In the genomic region with DNA sequence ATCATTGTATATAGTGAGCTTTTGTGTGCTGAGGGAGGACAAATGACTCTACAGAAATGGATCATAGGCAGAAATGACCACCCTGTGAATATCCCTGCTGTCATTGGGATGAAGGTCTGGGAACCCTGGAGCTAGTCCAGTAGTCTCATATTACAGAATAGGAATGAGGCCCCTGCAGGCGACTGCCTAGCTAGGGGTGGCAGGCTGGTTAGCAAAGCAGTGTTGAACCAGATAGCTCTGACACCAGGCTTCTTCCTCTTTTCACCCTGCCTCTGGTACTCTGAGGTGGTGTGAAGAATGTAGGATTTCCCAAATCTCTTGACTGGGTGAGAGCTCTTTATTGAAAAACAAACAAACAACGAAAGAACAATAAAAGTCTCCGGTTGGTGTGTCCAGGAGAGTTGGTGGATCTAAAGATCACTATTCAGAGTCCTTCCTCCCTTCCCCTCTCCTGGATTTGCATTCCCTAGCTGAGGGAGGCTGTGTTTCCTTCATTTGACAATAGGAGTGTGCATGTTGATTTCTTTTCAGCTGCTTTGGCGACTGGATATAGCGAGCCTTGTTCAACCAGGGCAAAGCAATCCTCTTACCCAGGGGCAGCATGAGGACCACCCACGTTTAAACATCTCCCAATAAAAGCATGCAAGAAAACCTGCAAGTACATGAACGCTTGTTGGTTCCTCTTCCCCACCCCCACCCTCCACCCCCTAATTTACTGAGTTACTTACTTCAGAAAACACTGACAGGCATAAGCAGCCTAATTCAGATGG, we compare ENCODE assay signal across 10 mouse cellular contexts. TPM values are rescaled to one million over a fixed set of nuclear protein-coding genes. Genes with fewer than 3 reads are reported as not detected.
DNase-seq lines count a peak whose midpoint lies in the region; ATAC-seq and TF ChIP-seq lines count a peak whose summit lies in the region.
"Had no signal": no experiment of that assay in that cellular context is flagged by ENCODE, and none has a peak within 500 bp of the region (broad histone marks: within the 10 kb centered on the region; RNA-seq: fewer than 3 reads in every experiment).

No protein-coding gene starts in this region.

- H3K36me3 ChIP-seq in lung, embryonic 16.5 days (ENCODE audit: control insufficient read depth, insufficient read depth, low read length): no peaks in the 10 kb centered on the region
- no peaks in the 10 kb centered on the region for H3K36me3 ChIP-seq in forebrain, embryonic 14.5 days (ENCODE audit: control insufficient read depth, insufficient read depth, low read length)
- no peaks in the 10 kb centered on the region for H3K36me3 ChIP-seq in limb, embryonic 15.5 days

- peak; percentile 69 for ATAC-seq in lung, embryonic 16.5 days (ENCODE audit: low read depth)
- no peak for ATAC-seq in forebrain, embryonic 14.5 days
- peak; percentile 52; the same call in 1 of the 2 replicates for ATAC-seq in limb, embryonic 15.5 days (ENCODE audit: insufficient number of reproducible peaks, low FRiP score, low TSS enrichment, low read depth)

- no peak for DNase-seq in gastrocnemius, adult 2 months
- no peak for DNase-seq in gastrocnemius, adult 18-20 months (ENCODE audit: low spot score)
- DNase-seq in lung, adult 18-20 months: no peak
- DNase-seq in forebrain, embryonic 14.5 days (ENCODE audit: low spot score): peak; percentile 28
- no peak for DNase-seq in gastrocnemius, postnatal 14 days
- no peak for DNase-seq in right cerebral cortex, postnatal 14 days

- no peak overlapping the region for H3K4me3 ChIP-seq in gastrocnemius, adult 2 months
- no peak overlapping the region for H3K4me3 ChIP-seq in lung, embryonic 16.5 days (ENCODE audit: low read length)
- H3K4me3 ChIP-seq in forebrain, embryonic 14.5 days (ENCODE audit: low read depth, low read length): no peak overlapping the region
- H3K4me3 ChIP-seq in limb, embryonic 15.5 days: no peak overlapping the region

- no peak overlapping the region for H3K4me2 ChIP-seq in lung, embryonic 16.5 days (ENCODE audit: low read depth, low read length)
- H3K4me2 ChIP-seq in forebrain, embryonic 14.5 days (ENCODE audit: low read length): no peak overlapping the region
- H3K4me2 ChIP-seq in limb, embryonic 15.5 days: no peak overlapping the region

- intact Hi-C loops in gastrocnemius, adult 2 months (cut with DNase I): no loop called here
- intact Hi-C loops in gastrocnemius, postnatal 14 days (cut with DNase I; ENCODE audit: low total_unique reads): no loop called here

- peak overlapping the region; percentile 56 for H3K27ac ChIP-seq in gastrocnemius, adult 2 months
- H3K27ac ChIP-seq in lung, embryonic 16.5 days (ENCODE audit: low read length): 0 out of 2 replicates have a peak overlapping the region, but pooled peaks have one; percentile 0
- H3K27ac ChIP-seq in forebrain, embryonic 14.5 days (ENCODE audit: low read depth, low read length): no peak overlapping the region
- H3K27ac ChIP-seq in limb, embryonic 15.5 days: peak overlapping the region; percentile 38; the same call in 1 of the 2 replicates

- H3K9me3 ChIP-seq in lung, embryonic 16.5 days (ENCODE audit: control insufficient read depth, low read length): no peaks in the 10 kb centered on the region
- no peaks in the 10 kb centered on the region for H3K9me3 ChIP-seq in forebrain, embryonic 14.5 days (replicated peaks; ENCODE audit: control insufficient read depth, low read length)
- no peaks in the 10 kb centered on the region for H3K9me3 ChIP-seq in limb, embryonic 15.5 days

- WGBS in lung, embryonic 16.5 days: 15% methylated on average over 7 of the region's 7 CpGs
- 9% methylated on average over 7 of the region's 7 CpGs for WGBS in forebrain, embryonic 14.5 days
- 12% methylated on average over 7 of the region's 7 CpGs for WGBS in limb, embryonic 15.5 days

- no peak overlapping the region for H3K9ac ChIP-seq in lung, embryonic 16.5 days (ENCODE audit: low read length)
- H3K9ac ChIP-seq in forebrain, embryonic 14.5 days (ENCODE audit: low read length): no peak overlapping the region
- H3K9ac ChIP-seq in limb, embryonic 15.5 days: no peak overlapping the region

- no peak for TF ChIP-seq CTCF in gastrocnemius, adult 2 months (IDR thresholded peaks at IDR 0.05)

- no peaks in the 10 kb centered on the region for H3K27me3 ChIP-seq in lung, embryonic 16.5 days (ENCODE audit: control insufficient read depth, insufficient read depth, low read depth, low read length)
- H3K27me3 ChIP-seq in forebrain, embryonic 14.5 days (replicated peaks; ENCODE audit: control insufficient read depth, insufficient read depth, low read length): no peaks in the 10 kb centered on the region
- no peaks in the 10 kb centered on the region for H3K27me3 ChIP-seq in limb, embryonic 15.5 days

- H3K4me1 ChIP-seq in lung, embryonic 16.5 days (replicated peaks; ENCODE audit: control insufficient read depth, insufficient read depth, low read length): peaks cover 12% of the 10 kb centered on the region
- peaks cover 6% of the 10 kb centered on the region; the same call in 1 of the 2 replicates for H3K4me1 ChIP-seq in forebrain, embryonic 14.5 days (ENCODE audit: control insufficient read depth, insufficient read depth, low read length)
- H3K4me1 ChIP-seq in limb, embryonic 15.5 days: peaks cover 25% of the 10 kb centered on the region

RNA-seq across cellular contexts. Expression of a gene that starts 26.1 kb away (rescaled TPM):
- not detected for total RNA-seq in gastrocnemius, adult 2 months (2021)
- not detected for total RNA-seq in gastrocnemius, adult 18-20 months (2021)
- not detected in 2 replicates for polyA plus RNA-seq in lung, embryonic 16.5 days (2015; fragmentation: Nextera tagmentation; extraction: Ambion mirVana)
- polyA plus RNA-seq in forebrain, embryonic 14.5 days (2014; fragmentation: Nextera tagmentation; extraction: Ambion mirVana): not detected in 2 replicates
- not detected in 2 replicates for polyA plus RNA-seq in limb, embryonic 15.5 days (2015; fragmentation: Nextera tagmentation; extraction: Ambion mirVana)
- not detected for total RNA-seq in gastrocnemius, postnatal 14 days (2021)
- polyA plus RNA-seq: large intestine, adult 2 months; spleen, adult 2 months had no signal
